Mouse (Mus musculus) cerebral cortex, adult 2 months (tissue): ENCODE measurements around the gene Gm5916.

Experiments
- WGBS: fragments of 180-500 bp; shearing (Covaris S2); methylation state at CpG from one replicate; pipeline ENCODE4 v1.1.7; 2018; 5-methylcytosine and 5-hydroxymethylcytosine counted together

The Gm5916 gene

DNA sequence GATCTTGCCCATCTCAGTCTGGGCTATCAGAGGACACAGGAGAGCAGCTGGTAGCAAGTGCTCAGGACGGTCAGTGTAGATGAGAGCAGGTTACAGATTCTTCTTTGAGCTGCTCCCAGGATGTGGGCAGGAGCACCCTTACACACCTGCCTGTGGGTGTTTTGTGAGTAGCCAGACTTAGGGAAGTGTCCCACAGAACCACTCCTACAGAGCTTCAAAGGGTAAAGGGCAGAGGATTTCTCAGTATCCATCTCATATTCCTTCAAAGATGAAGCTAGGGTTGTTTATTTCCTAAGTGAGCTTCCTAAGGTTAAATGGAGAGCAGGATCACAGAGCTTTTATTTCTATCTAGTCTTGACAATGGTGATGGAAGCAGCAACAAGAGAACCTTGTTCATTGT is at the start of gene Gm5916:
Gene Gm5916, minus strand, starts transcription at position 101 of the 400 bp plus-strand sequence.
- WGBS, result 74% methylated on average over 1 of the region's 1 CpGs
